Mouse (Mus musculus): ENCODE measurements around the gene Syde2.

- TF ChIP-seq CTCF (IDR thresholded peaks at IDR 0.05; ENCODE audit: low read depth) (no peak), EP300 (IDR thresholded peaks at IDR 0.05; ENCODE audit: low read depth) (no peak)
These were observed 75.5 kb downstream of the Syde2 start for GRCm38 (mm10) chr3:146063146-146063545.
